Mouse (Mus musculus): Measurements from ENCODE around the gene 1110051M20Rik.

GRCm38 (mm10) chr2:91474358-91474757 lies 29.9 kb upstream of the 1110051M20Rik start:
- TF ChIP-seq EP300 (IDR thresholded peaks at IDR 0.05; ENCODE audit: insufficient read depth, low read depth, low read length) (no peak), CTCF (IDR thresholded peaks at IDR 0.05; ENCODE audit: low read depth, low read length) (no peak), POLR2A (IDR thresholded peaks at IDR 0.05; ENCODE audit: insufficient read depth, low read length) (no peak)
